Mouse (Mus musculus) midbrain, postnatal 0 days (tissue): ENCODE data around the gene Rnf19b. TPM values are rescaled to one million over a fixed set of nuclear protein-coding genes. Genes with fewer than 3 reads are reported as not detected.

Experiments
- ATAC-seq: fragments of 200-750 bp; cut with Nextera tagmentation; 2 replicates; pipeline ENCODE4 v1.8.0; 2017; ENCODE audit warnings: moderate number of reproducible peaks, mild to moderate bottlenecking, moderate TSS enrichment, moderate library complexity; ENCODE audit not compliant: low FRiP score
- DNase-seq: peaks from one replicate; pipeline ENCODE4 v3.0.0-alpha.2; 2015; ENCODE audit warnings: low spot score
- H3K27ac ChIP-seq: fragments of 300-500 bp; sonication (generic); 2 replicates; pipeline ENCODE4 v1.5.1; 2014; ENCODE audit warnings: low read depth, mild to moderate bottlenecking, low read length, mixed read lengths
- H3K27me3 ChIP-seq: fragments of 300-500 bp; sonication (generic); 2 replicates; pipeline ENCODE4 v1.6.1; 2014; ENCODE audit warnings: low read length, control low read depth, mixed read lengths; ENCODE audit not compliant: insufficient read depth
- H3K36me3 ChIP-seq: fragments of 300-500 bp; sonication (generic); 2 replicates; pipeline ENCODE4 v1.6.1; 2014; ENCODE audit warnings: low read length, control low read depth, mixed read lengths; ENCODE audit not compliant: insufficient read depth
- H3K4me1 ChIP-seq: fragments of 300-500 bp; sonication (generic); 2 replicates; pipeline ENCODE4 v1.6.1; 2014; ENCODE audit warnings: mild to moderate bottlenecking, control low read depth, antibody characterized with exemption, low read length, mixed read lengths; ENCODE audit not compliant: insufficient read depth
- H3K4me2 ChIP-seq: fragments of 300-500 bp; sonication (generic); 2 replicates; pipeline ENCODE4 v1.6.1; 2014; ENCODE audit warnings: low read depth, mild to moderate bottlenecking, low read length, mixed read lengths; ENCODE audit not compliant: poor library complexity, severe bottlenecking
- H3K4me3 ChIP-seq: fragments of 300-500 bp; sonication (generic); 2 replicates; pipeline ENCODE4 v1.5.1; 2014; ENCODE audit warnings: low read depth, mild to moderate bottlenecking, low read length, moderate library complexity
- H3K9ac ChIP-seq: fragments of 300-500 bp; sonication (generic); replicated peaks from 2 replicates; pipeline ENCODE4 v1.6.1; 2014; ENCODE audit warnings: mild to moderate bottlenecking, low read length, moderate library complexity, mixed read lengths; ENCODE audit not compliant: poor library complexity, severe bottlenecking
- H3K9me3 ChIP-seq: fragments of 300-500 bp; sonication (generic); 2 replicates; pipeline ENCODE4 v1.6.1; 2016; ENCODE audit warnings: low read length, control low read depth
- CTCF ChIP-seq: IDR thresholded peaks from 2 replicates; pipeline ENCODE4 v1.5.1; 2016; ENCODE audit warnings: antibody characterized with exemption, mild to moderate bottlenecking
- WGBS: fragments of 180-500 bp; shearing (Covaris S2); extraction: QIAGEN DNeasy Blood & Tissue Kit; methylation state at CpG from one replicate; pipeline ENCODE4 v1.1.7; 2014; 5-methylcytosine and 5-hydroxymethylcytosine counted together
- polyA plus RNA-seq: library from polyadenylated mRNA; unstranded; fragments of >200 nt; fragmentation: Nextera tagmentation; extraction: Ambion mirVana; gene quantifications from 2 replicates; pipeline ENCODE4 v1.2.1, GENCODE M21; 2015
- total RNA-seq: library from RNA; depleted of rRNA; stranded (reverse); fragments of >200 nt; gene quantifications from 2 replicates; pipeline ENCODE4 v1.2.3, GENCODE M21; 2014

Rnf19b gene
- total and polyA plus RNA-seq, 2 experiments from 2014 or later = 40.2 to 160 TPM

GRCm38 (mm10) chr4:129120520-129121445 is 62.7 kb downstream of the Rnf19b start:
- Histone ChIP-seq H3K36me3 (no peaks in the 10 kb centered on the region), H3K4me1 (0 out of 2 replicates have a peak, but pooled peaks cover 10% of the 10 kb centered on the region), H3K4me2 (peak overlapping the region; percentile 90), H3K4me3 (peak overlapping the region; percentile 68), H3K27me3 (peaks cover 3% of the 10 kb centered on the region; the same call in 1 of the 2 replicates), H3K27ac (peak overlapping the region; percentile 65), H3K9ac (peak overlapping the region; percentile 88), H3K9me3 (no peaks in the 10 kb centered on the region)
- TF ChIP-seq CTCF = peak; percentile 55
- WGBS = 1% methylated on average over 56 of the region's 59 CpGs
- ATAC-seq (peak; percentile 59), DNase-seq (no peak)

GRCm38 (mm10) chr4:129121569-129122086 is 63.6 kb downstream of the Rnf19b start, which contains the start of gene Hpca:
Hpca (minus strand) TSS chr4:129122036.
- DNase-seq (no peak), ATAC-seq (peak; percentile 49; the same call in 1 of the 2 replicates)
- peak within 1 kb of the TSS; percentile 65 for H3K27ac ChIP-seq
- peaks cover 3% of the 10 kb centered on the region; the same call in 1 of the 2 replicates for H3K27me3 ChIP-seq
- H3K9ac ChIP-seq = peak within 1 kb of the TSS; percentile 88
- no peaks in the 10 kb centered on the region for H3K9me3 ChIP-seq
- peak within 1 kb of the TSS; percentile 90 for H3K4me2 ChIP-seq
- peak within 1 kb of the TSS; percentile 68 for H3K4me3 ChIP-seq
- no peak for TF ChIP-seq CTCF
- no peaks in the 10 kb centered on the region for H3K36me3 ChIP-seq
- WGBS = 3% methylated on average over 16 of the region's 17 CpGs
- H3K4me1 ChIP-seq = 0 out of 2 replicates have a peak, but pooled peaks cover 12% of the 10 kb centered on the region

- Histone ChIP-seq H3K36me3 (no peaks in the 10 kb centered on the region), H3K27me3 (peaks cover 3% of the 10 kb centered on the region; the same call in 1 of the 2 replicates), H3K9me3 (no peaks in the 10 kb centered on the region), H3K4me3 (no peak overlapping the region), H3K4me1 (0 out of 2 replicates have a peak, but pooled peaks cover 12% of the 10 kb centered on the region), H3K4me2 (peak overlapping the region; percentile 90), H3K9ac (no peak overlapping the region), H3K27ac (no peak overlapping the region)
- no peak for TF ChIP-seq CTCF
- 20% methylated on average over 9 of the region's 9 CpGs for WGBS
- ATAC-seq (no peak), DNase-seq (no peak)
These were observed 64.0 kb downstream of the Rnf19b start for GRCm38 (mm10) chr4:129122107-129122506.

GRCm38 (mm10) chr4:129122719-129123118 is 64.6 kb downstream of the Rnf19b start:
- no peak overlapping the region for H3K27ac ChIP-seq
- no peak for ATAC-seq
- H3K36me3 ChIP-seq = no peaks in the 10 kb centered on the region
- no peak overlapping the region for H3K4me2 ChIP-seq
- DNase-seq = no peak
- 0 out of 2 replicates have a peak, but pooled peaks cover 12% of the 10 kb centered on the region for H3K4me1 ChIP-seq
- 48% methylated on average over 8 of the region's 8 CpGs for WGBS
- no peak overlapping the region for H3K4me3 ChIP-seq
- no peak for TF ChIP-seq CTCF
- no peaks in the 10 kb centered on the region for H3K9me3 ChIP-seq
- peaks cover 3% of the 10 kb centered on the region; the same call in 1 of the 2 replicates for H3K27me3 ChIP-seq
- H3K9ac ChIP-seq = no peak overlapping the region

GRCm38 (mm10) chr4:129124652-129125146 is 66.6 kb downstream of the Rnf19b start:
- Histone ChIP-seq H3K27ac (no peak overlapping the region), H3K9ac (no peak overlapping the region)
- DNase-seq = peak; percentile 78

More at GRCm38 (mm10) chr4:129124652-129125146, 66.6 kb downstream of the Rnf19b start:
- TF ChIP-seq CTCF = no peak
- WGBS = 7% methylated on average over 13 of the region's 13 CpGs
- Histone ChIP-seq H3K27me3 (peaks cover 3% of the 10 kb centered on the region; the same call in 1 of the 2 replicates), H3K9me3 (no peaks in the 10 kb centered on the region), H3K4me2 (peak overlapping the region; percentile 36), H3K4me3 (no peak overlapping the region), H3K36me3 (no peaks in the 10 kb centered on the region), H3K4me1 (peaks cover 18% of the 10 kb centered on the region; the same call in 1 of the 2 replicates)
- ATAC-seq = no peak
